Mouse (Mus musculus): ENCODE measurements around the gene Immp2l.

Immp2l gene

GRCm38 (mm10) chr12:41322018-41322417, 298.1 kb downstream of the Immp2l start:
- DNase-seq = no peak

DNA sequence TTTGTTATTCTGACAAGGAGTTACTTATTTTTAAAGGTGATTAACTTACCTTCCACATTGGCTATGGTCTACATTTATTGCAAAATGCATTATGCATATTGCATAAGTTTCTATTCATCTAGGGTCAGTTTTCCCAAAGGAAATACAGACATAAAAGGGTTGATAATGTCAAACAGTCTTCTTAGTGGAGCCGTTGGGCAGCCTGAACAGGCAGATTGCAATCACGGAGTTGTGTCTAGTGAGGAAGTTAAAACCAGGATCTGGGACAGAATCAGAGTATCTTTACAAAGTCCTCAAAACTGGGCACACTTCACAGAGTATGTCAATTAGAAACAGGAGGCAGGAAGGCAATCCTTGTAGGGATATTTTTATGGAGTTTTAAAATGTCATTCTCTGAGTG, 300.5 kb downstream of the Immp2l start:
- DNase-seq = no peak

GRCm38 (mm10) chr12:41325756-41326155, 301.9 kb downstream of the Immp2l start:
- no peak for DNase-seq

DNA sequence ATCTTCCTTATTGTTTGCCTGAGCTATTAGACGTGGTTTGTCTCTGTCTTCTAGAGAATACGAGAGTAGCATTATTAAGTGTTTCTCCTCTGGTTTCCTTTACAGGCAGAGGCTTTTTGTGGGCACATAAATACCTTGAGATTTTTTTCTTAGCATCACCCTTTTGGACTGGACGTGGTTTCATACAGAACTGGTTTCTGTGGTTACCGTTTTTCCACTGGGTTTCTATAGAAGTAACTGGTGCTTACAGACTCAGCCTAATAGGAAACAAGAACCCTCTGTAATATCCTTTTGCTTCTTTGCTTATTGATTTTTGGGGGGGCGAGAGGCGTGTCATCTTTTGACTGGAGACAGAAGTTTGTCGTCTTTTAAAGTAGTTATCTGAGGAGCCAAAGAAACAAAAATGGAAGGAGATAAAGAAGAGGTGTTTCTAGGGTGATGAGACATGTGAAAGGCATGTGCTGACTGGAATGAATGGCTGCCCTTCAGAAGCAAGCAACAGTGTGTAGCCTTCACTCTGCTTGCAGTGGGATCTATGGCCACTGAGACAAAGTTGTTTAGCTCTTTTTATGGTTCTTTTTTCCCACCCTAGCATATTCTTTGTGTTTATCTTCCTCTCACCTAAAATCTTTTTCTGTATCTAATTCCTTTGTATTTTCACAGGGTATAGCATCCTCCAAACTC, 307.2 kb downstream of the Immp2l start:
- DNase-seq = no peak

DNA sequence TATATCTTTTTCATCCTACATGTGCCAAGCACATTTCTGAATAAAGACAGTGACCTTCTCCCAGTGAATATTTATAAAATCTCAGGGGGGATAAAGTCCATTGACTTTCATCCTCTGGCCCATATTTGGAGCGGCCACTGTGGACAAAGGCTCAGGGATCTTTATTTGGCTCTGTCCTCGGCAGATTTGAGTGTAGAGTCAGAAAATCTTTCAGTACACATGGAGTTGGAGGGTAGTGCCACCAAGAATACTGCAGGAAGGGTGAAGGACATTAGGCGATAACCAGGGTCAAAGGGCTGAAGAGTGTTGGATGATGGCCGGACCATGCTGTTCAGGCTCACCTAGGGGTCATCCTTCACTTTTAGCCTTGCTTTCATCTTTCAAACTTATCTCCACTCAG, 321.7 kb downstream of the Immp2l start:
- DNase-seq = no peak

GRCm38 (mm10) chr12:41347494-41347893, 323.6 kb downstream of the Immp2l start:
- no peak for DNase-seq

DNA sequence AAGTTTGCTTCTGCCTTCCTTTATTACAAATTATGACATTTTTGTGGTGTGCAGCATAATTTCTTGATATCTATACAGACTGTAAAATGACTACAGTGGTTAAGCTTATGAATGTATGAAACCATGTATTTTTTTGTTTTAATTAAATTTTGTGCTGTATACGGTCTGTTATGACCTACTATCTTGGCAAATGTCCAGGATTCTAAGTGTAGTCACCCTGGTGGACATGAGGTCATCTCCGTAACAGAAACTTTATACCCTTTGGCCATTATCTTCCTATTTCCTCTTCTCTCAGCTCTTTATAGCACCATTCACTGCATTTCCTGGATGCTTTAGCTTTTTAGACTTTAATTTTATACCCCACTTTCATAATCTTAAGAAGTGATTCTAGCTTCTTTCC, 325.5 kb downstream of the Immp2l start:
- peak in 1 of 2 experiments; percentile 3 for DNase-seq

DNA sequence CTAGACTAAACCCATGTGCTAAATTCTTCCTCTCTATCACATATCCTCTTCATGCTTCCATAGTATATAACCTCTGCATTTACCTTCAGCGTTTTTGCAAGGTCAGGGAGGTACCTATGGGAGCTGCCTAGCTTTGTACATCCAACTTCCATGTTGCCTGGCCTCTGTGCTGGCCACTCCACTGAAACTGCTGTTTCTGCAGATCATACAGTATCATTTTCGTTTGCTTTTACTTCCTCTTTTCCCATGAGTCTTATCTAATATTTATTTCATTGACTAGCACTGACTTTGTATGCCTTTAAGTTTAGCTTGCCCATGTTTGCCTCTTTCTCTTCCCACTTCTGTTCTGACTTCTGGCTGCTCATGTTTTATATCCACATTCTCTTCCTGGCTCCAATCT, 325.9 kb downstream of the Immp2l start:
- no peak for DNase-seq

DNA sequence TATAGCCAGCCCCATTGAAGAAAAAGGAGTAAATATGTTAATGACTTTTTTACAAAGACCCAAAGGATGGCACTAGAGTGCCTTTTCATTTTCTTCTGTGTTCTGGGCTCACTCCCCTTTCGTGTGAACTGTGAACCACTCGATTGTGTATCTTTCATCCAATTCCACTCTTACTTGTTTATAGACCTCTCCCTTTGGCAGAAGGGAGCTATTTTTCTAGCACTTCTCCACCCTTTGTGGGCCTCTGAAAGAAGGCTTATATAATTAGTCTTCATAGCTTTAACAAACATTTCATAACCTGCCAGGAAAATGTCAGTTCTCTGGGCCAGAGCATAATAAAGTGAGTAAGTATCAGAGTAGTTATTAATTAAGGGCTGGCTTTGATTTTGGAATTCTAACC, 327.4 kb downstream of the Immp2l start:
- no peak for DNase-seq

DNA sequence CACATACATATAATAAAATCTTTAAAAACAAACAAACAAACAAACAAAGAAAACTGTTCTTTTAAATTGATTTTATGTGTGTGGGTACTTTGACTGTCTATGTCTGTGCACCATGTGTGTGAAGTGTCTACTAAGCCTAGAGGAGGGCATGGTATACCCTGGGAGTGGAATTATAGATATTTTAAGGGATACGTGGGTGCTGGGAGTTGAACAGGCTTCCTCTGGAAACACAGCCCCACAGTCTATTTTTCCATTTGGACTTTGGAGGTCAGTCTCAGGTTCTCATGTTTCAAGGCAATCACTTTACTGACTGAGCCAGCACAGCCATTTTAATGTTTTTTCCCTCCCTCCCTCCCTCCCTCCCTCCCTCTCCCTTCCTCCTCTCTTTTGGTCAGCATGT, 331.0 kb downstream of the Immp2l start:
- no peak for DNase-seq

- no peak for DNase-seq
Observed at GRCm38 (mm10) chr12:41356040-41356439, 332.1 kb downstream of the Immp2l start.

GRCm38 (mm10) chr12:41386685-41387084, 362.8 kb downstream of the Immp2l start:
- no peak for DNase-seq

- no peak for DNase-seq
Observed at GRCm38 (mm10) chr12:41394231-41394630, 370.3 kb downstream of the Immp2l start.

DNA sequence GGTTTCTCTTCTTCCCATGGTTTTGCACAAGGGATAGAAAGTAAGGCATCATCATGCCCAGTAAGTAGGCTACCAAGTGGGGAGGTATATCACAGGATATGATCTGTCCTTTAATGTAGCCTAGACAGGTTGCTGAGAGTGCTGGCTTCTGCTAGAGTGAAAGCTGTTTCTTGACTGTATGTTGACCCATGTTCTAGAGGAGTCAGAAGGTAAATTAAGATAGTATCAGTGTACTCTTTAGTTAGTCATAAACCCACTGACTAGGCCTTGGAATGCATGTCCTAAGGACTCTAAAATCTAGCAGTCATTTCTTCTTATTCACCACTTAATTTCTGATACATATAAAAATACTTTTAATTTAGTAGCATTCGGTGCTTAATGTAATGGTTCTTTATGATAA, 377.2 kb downstream of the Immp2l start:
- DNase-seq = no peak

DNA sequence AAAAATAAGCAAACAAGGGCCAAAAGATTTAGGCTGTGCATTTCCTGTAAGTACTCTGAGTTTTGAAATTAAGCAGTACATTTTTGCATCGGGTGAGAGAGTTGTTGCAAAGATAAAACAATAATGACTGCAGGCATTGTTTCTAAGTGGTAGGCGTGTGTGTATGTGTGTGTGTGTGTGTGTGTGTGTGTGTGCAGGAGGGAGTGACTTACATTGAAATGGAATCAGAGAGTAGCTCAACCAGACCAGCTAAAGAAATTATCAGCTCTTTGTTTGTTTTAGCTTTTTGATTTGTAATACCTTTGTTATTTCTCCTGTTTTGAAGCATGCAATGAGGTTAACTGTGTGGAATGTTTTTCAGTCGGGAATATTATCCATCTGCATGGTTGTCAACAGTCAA, 378.0 kb downstream of the Immp2l start:
- DNase-seq = no peak

GRCm38 (mm10) chr12:41409431-41409830, 385.5 kb downstream of the Immp2l start:
- peak; percentile 15 to 30 for DNase-seq

DNA sequence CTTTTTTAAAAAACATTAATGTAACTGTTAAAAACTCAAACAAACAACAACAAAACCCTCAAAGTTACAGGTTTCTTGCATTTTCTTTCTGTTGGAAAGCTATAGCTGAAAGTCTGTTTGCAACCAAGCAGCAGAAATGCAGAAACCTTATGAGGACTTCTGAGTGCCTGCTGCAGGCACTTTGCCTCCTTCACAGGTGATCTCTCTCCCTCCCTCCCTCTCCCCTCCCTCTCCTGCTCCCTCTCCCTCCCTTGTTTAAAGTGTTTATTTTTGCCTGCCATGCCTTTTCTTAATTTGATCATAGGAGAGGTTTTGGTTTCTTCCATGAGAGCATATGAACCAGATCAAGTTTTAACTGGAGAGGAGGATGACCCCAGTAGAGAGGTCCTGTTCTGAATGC, 392.7 kb downstream of the Immp2l start:
- no peak for DNase-seq

GRCm38 (mm10) chr12:41417099-41417498, 393.2 kb downstream of the Immp2l start:
- DNase-seq = no peak

GRCm38 (mm10) chr12:41417961-41418360, 394.1 kb downstream of the Immp2l start:
- DNase-seq = no peak

DNA sequence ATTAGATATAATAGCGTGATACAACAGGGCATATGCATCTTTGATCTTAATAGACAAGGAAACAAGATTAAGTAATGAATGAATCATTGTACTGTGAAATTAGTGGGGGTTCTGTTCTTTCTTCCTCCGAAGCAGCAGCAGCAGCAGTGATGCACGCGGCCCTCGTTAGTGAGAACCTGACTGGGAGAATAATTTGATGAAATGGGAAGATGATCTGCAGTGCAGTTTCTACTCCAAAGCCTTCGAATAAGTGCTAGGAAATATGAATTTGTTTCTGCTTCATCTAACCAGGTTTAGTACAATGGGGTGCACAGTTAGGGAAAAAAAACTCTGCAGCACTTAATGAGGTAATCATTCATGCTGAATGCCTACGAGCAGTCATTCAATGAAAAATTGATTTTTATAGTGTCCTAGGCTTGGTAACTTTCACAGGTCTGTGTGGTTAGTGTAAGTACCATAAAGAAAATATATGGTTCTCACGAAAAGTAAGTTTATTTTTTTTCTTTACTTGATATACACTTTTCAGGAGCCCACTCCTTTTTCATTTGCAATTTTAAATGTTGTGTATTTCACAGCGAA, 401.3 kb downstream of the Immp2l start:
- no peak for DNase-seq

- DNase-seq = peak; percentile 86 to 88
Observed at GRCm38 (mm10) chr12:41427464-41427863, 403.6 kb downstream of the Immp2l start.

GRCm38 (mm10) chr12:41428806-41429205, 404.9 kb downstream of the Immp2l start:
- DNase-seq = peak; percentile 52 to 56

DNA sequence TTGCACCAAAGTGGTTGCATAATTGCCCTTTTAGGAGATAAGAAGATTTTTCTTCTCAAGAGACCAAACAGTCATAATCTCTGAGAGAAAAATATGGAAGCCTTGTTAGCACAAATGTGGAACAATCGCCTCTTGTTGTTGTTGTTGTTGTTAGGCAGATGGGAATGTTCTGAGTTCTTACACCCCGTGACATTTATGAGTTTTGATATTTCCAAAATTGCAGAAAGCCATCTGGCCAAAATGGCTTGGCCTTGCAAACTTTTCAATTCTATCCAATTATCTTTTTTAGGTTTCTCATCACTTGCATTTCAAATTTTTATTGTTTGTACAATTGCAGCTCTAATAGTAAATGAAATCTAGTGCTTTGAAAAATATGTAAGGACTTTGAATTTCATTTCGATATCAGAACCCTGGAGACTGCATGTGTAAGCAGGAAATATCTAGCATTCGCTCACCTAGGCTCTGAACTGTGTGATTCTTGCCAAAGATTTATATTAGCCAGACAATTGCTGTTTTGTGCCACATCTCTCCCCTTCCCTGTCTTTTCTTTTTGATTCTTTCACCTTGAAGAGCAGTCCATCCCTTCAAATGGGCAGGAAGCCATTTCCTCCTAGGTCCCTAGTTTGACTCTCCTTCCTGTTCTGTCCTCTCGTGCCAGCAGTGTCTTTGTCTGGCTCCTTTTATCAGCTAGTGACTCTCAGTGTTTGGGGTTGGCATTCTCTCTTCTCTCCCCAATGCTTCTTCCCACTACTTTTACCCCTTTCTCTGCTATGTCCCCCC, 412.5 kb downstream of the Immp2l start:
- peak; percentile 69 to 70 for DNase-seq

GRCm38 (mm10) chr12:41438446-41438845, 414.6 kb downstream of the Immp2l start:
- peak; percentile 75 to 84 for DNase-seq
